Mouse (Mus musculus): Measurements from ENCODE around the gene Stxbp1.
A peak's percentile ranks its signal among the peaks of the same experiment; 100 is the strongest.

Stxbp1 gene

DNA sequence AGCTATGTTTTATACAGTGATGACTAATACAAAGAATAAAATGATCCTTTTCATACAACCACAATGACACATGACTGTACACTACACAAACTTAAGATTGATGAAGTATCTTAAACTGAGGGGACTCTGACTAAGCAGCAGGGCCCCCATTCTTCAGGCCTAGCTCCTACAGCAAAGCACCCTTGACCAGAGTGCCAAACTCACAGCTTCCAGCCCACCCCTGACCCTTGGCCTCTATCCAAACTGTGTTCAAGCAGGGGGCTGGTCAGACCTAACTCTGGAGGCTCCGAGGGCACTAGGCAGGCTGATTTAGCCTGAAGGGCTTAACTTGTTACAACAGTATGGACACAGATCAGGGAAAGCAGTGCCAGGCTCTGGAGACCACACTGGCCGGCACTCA lies 58.5 kb downstream of the Stxbp1 start:
- no peak for DNase-seq (ENCODE audit: low spot score in 2 of 2)

DNA sequence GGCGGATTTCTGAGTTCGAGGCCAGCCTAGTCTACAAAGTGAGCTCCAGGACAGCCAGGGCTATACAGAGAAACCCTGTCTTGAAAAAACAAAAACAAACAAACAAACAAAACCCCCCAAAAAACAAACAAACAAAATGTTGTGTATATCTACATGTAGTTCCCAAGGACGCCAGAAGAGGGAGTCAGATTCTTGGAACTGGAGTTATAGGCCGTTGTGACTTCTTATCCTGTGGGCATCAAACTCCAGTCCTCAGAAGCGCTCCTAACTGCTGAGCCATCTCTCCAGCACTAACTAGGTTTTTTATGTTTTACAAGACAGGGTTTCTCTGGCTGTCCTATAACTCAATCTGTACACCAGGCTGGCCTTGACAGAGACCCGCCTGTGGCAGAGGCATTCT lies 59.9 kb downstream of the Stxbp1 start:
- DNase-seq (ENCODE audit: low spot score in 2 of 2): no peak

DNA sequence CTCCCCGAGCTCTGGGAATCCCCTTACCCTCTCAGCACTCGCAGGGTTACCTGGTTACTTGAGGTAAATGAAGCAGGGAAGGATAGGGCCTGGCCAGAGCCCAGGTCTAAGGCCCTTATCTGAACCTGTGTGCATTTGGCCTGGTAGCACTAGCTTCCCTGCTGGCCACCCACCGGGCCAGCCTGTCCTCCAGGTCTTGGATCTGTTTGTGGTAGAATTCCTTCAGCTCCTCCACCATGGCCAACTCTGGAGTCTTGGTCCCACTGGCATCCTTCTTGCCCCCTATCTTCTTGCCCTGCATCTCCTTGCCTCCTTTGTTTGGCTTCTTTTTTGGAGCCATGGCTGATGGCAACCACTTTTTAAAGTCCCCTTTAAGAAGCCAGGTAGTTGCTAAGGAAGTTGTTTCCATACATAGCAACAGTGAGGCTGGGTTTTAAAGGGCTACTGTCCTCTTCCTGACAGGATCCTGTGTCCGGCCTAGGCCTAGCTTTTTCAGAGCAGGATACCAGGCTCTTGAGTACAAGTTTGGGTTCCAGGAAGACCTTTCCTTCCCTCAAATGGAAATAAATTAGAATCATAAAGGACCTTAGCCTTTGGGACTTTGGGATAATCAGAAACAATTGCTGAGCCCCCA lies 62.9 kb downstream of the Stxbp1 start, which contains the start of gene Cfap157:
Gene Cfap157, minus strand, starts transcription at position 381 of the 634 bp plus-strand sequence.
- no peak for DNase-seq (ENCODE audit: low spot score in 2 of 2)

GRCm38 (mm10) chr2:32781710-32782109 lies 65.3 kb downstream of the Stxbp1 start:
- no peak for DNase-seq (ENCODE audit: low spot score in 2 of 2)

- DNase-seq (ENCODE audit: low spot score in 2 of 2): no peak
These were observed 67.3 kb downstream of the Stxbp1 start for GRCm38 (mm10) chr2:32779714-32780113.

DNA sequence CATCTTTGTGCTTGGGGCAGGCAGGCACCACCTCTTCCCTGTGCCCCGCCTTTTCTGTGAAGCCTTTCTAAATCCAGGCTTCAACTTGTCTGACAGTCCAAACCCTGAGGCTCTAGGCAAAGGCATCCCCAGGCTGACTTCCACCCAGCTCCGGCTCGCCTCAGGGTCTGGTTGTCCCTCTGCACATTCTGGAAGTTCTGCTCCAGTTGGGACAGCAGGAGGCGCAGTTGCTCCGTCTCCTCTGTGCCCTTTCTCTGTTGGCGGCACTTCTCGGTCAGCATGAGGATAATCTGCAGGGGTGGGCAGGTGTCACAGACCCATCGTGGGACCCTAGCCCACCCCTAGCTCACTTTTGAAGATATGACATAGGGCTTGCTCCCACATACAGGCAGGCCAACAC lies 67.9 kb downstream of the Stxbp1 start:
- peak; percentile 29 to 69 for DNase-seq (ENCODE audit: low spot score in 2 of 2)

GRCm38 (mm10) chr2:32778081-32778480 lies 69.0 kb downstream of the Stxbp1 start:
- no peak for DNase-seq (ENCODE audit: low spot score in 2 of 2)

DNA sequence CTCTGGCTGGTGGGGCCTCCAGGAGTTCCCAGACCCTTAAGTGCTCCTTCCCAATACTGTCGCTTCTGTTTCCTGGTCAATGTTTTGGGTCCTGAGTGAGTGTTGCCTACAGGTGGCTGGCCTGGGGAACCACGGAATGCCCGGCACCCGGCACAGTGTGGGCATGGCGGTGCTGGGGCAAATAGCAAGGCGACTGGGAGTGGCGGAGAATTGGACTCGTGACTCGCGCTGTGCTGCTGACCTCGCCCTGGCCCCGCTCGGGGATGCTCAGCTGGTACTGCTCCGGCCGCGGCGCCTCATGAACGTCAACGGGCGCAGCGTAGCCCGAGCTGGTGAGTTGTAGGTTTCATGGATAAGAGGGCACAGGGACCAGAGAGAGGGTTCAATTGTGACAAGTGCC lies 70.9 kb downstream of the Stxbp1 start:
- peak in 1 of 2 experiments; percentile 45 for DNase-seq (ENCODE audit: low spot score in 2 of 2)

- peak; percentile 92 to 98 for DNase-seq (ENCODE audit: low spot score in 2 of 2)
These were observed 71.5 kb downstream of the Stxbp1 start, which contains the start of the genes Ttc16 and Ptrh1 for GRCm38 (mm10) chr2:32775359-32776074. TSS of gene Ttc16 (minus strand) at chr2:32775633. TSS of gene Ptrh1 (plus strand) at chr2:32775786.

DNA sequence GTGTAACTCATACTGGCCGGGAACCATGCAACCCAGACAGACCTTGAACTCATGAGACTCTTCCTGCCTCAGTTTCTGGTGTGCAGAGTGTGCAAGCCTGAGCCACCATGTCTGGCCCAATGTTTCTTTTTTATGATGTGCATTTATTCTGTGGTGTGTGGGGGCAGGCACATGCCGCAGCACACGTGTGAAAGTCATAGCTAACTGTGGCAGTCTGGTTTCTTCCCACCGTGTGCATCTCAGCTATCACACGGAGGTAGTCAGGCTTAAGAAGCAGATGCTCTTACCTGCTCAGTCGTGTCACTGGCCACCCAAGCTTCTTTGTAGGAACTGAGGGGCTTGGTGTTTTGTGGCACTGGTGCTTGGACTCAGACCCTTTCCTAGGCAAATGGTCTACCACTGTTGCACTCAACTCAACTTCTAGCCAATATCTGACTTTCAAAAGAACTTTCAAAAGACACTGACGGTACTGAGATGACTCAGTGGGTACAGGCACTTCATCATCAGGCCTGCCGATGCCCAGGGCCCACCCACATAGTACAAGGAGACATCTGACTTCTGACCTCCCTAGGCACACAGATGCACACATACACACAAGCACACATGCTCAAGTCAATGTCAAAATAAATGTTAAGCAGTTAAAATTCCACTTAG lies 74.3 kb downstream of the Stxbp1 start:
- DNase-seq (ENCODE audit: low spot score in 2 of 2): no peak

- DNase-seq (ENCODE audit: low spot score in 2 of 2): no peak
These were observed 75.2 kb downstream of the Stxbp1 start for GRCm38 (mm10) chr2:32771886-32772285.

DNA sequence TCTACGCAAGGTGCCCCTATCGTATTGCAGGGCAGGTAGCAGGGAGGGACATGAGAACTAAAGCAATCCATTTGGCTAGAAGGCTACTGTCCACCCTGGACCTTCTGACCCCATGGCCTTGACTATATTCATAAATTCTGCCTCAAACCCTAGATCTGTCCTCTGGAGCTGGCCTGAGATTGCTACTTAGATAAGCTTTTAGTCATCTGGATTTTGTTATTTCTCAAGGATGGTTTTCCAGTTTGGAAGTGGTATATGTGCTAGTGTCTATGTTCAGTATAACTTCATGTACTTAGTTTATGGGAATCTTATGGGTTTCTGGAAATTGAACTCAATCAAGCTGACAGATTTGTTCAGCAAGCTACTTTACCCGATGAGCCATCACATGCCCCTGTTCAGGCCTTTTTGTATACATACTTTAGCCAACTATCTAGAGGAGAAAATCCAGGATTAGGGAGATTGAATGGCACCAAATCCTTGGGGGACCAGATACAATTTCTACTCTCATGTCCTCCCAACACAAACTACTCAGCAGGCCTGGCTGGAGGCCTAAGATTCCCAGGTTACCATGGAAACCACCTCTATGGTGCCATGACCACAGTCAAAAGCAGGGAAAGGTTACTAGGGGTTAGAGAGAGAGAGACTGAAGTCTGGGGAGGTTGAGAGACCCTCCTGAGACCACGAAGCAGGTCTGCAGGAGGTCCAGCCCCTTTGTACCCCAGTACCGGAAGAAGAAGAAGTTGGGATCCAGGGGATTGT lies 77.5 kb downstream of the Stxbp1 start:
- no peak for DNase-seq (ENCODE audit: low spot score in 2 of 2)

DNA sequence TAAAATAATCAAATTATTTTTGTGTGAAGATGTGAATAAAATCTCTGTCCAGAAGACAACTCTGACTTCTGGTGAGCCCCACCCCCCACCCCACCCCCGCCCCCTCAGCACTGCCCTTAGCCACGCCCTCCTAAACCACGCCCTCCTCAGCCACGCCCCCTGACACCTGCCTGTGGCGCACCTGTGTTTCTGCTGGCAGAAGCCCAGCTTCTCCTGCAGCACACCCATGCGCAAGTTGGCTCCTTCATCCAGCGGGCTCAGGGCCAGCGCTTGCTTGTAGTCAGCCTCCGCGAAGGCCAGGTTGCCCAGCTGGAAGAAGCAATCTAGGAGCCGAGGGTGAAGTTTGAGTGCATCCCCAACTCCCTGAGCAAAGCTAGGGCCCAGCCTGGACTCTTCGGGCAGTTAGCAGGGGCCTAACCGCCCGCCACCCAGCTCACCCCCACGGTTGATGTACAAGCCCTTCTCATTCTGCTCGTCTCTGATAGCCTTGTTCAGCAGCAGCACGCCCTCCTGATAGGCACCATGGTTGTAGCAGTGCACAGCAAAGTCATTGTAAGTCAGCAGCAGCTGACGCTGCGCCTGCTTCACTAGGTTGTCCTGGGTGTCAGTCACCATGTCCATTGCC lies 78.3 kb downstream of the Stxbp1 start:
- peak in 1 of 2 experiments; percentile 50 for DNase-seq (ENCODE audit: low spot score in 2 of 2)

DNA sequence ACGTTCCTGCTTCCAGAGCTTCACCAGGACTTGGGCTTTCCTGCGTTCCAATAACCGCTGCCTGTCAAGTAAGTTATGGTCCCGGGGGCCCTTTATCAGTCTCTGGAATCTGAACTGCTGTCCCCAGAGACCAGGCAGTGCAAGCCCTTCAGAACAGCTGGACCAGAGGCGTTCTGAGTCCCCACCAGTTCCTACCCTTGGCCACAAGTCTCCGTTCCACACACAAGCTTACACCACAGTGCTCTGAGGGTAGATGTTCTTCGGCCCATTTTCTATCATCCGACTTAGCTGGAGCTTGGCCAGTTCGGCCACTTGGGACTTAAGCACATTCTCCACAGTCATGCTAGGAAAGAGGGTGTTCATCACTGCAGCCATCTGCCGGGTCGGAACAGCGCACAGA lies 79.8 kb downstream of the Stxbp1 start:
- DNase-seq (ENCODE audit: low spot score in 2 of 2): no peak

DNA sequence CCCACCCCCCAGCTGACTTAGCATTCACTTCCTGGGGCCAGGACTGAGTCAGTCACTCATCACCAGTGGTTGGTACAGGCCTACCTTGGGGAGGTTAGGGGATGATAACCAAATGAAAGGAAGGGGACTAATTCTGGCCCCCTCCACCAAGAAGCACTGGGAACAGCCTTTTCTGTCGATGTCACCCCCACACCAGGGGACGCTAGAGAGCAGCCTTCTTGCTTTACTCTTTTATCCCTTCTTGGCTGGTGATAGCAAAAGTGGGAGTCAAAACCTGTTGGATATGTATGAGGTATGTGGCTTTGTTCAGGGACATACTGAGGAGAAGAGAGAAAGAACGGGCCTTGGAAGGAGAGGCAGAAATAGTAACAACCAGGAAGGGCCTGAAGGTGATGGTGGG lies 83.7 kb downstream of the Stxbp1 start:
- no peak for DNase-seq (ENCODE audit: low spot score in 2 of 2)

GRCm38 (mm10) chr2:32761859-32762258 lies 85.2 kb downstream of the Stxbp1 start:
- DNase-seq (ENCODE audit: low spot score in 2 of 2): no peak

- DNase-seq (ENCODE audit: low spot score in 2 of 2): no peak
These were observed 85.7 kb downstream of the Stxbp1 start for GRCm38 (mm10) chr2:32761361-32761760.

DNA sequence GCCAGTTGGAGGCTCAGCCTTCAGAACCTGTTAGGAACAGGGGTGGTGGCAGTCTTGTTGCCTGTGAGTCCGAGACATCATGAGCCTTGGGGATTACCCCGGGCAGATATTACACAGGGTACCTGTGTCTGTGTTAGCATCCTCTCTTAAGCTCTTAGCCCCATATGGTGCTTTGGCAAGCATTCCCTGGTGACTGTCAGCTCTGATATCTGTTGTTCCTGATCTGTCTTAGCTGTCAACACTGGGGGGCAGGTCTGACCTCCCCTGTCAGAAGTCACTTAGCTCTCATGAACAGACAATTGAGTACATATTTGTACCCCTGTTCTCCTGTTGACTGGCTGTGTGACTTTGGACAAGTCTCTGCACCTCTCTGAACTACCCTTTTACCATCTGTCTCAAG lies 88.0 kb downstream of the Stxbp1 start:
- DNase-seq (ENCODE audit: low spot score in 2 of 2): no peak

DNA sequence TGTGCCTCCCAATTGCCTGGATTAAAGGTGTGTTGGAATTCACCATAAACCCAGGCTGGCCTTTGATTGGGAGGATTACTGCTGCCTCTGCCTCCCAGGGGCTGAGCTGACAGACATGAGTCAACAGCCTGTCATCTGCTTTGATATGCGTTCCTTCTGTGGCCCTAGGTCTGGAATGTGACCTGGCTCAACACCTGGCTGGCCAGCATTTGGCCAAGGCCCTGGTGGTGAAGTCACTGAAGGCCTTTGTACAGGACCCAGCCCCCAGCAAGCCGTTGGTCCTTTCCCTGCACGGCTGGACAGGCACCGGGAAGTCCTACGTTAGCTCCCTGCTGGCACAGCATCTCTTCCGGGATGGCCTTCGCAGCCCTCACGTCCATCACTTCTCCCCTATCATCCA lies 88.5 kb downstream of the Stxbp1 start:
- DNase-seq (ENCODE audit: low spot score in 2 of 2): no peak

- peak; percentile 88 to 97 for DNase-seq (ENCODE audit: low spot score in 2 of 2)
These were observed 89.8 kb downstream of the Stxbp1 start, which contains the start of gene Tor2a for GRCm38 (mm10) chr2:32757056-32757845. TSS of gene Tor2a (plus strand) at chr2:32757234.

DNA sequence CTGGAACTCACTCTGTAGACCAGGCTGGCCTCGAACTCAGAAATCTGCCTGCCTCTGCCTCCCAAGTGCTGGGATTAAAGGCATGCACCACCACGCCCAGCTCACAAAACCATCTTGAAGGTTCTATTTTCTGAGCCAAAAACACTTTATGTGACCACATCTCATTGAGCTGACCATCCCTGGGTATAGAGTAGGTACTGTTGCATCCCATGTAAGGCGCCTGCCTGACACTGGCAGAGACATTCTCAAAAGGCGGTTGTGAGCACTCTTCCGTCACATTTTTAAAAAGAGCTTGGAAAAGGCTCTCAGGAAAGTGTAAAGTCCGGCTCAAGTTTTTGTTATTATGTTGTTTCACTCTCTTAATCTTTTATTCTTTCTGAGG lies 90.4 kb downstream of the Stxbp1 start:
- DNase-seq (ENCODE audit: low spot score in 2 of 2): no peak
